Mouse (Mus musculus) heart, postnatal 10 days (tissue): ENCODE measurements around the gene Rorc. TPM values are rescaled to one million over a fixed set of nuclear protein-coding genes. Genes with fewer than 3 reads are reported as not detected.

Source experiments
- DNase-seq, 2 experiments: peaks; one replicate each; pipeline ENCODE4 v3.0.0; 2021
- intact Hi-C: fragments of 180-260 bp; cut with DNase I; formaldehyde crosslinking; loops from one replicate; pipeline ENCODE4 v1.15.1; 2025
- total RNA-seq, 2 experiments: library from RNA; stranded (reverse); gene quantifications; 2 replicates each; pipeline ENCODE4 v1.2.3; 2021

Rorc gene
- total RNA-seq, result 10 to 100 TPM; 27.2 to 29.9 TPM

DNA sequence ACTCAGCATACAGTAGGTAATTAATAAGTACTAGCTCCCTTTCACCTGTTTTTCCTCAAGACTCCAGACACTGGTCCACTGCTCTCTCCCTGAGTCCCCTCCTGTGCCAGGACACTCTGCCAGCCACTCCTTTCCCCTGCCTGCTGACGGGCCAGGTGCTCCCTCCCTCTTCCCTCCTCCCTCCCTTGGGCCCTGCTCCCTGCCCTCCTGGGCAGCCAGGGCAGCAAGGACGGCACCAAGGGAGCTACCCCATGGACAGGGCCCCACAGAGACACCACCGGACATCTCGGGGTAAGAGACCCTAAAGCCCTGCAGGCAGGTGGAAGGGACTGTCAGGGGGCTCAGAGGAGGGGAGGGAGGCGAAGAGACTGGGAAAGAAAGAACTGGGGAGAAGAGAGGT lies at the start of gene Rorc:
Rorc (plus strand) TSS at position 154 of the 400 bp plus-strand sequence.
- intact Hi-C loops, result no loop called here
- peak; percentile 68 to 72 for DNase-seq

DNA sequence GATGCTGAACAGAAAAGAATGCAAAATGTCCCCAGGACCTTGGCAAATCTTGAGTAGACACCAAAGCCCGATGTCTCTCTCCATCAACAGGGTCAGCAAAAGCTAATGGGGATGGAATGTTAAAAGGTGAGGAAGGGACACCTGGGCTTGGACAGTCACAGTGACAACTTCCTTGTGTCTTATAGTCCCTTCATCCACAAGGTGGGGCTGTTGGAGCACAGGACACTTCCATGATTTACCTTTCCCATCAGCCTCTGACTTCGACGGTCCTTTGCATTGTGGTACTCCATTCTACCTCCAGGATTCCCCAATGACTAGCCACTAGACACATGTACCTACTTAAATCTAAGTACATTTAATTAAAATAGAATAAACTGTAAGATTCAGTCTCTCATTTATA lies 43.9 kb upstream of the Rorc start:
- intact Hi-C loops, result no loop called here

DNA sequence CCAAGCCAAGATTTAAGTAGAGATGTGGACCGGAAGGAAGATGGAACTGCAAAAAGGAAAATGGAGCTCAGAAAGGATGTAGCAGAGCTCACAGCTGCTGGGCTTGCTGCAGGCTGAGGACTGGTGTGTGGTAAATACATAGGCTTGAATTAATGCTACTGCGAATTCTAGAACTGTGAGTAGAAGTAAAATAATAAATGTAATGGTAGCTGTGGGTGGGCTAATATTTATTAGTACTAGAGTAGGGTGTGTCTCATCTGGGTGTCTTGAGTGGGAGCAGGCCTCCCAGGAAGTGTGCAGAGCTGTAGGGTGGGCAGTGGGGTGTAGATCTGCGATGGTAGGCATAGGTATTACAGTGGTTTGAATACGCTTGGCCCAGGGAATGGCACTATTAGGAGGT lies 38.2 kb upstream of the Rorc start:
- intact Hi-C loops, result no loop called here
- DNase-seq, result no peak

More for the DNA sequence above, 43.9 kb upstream of the Rorc start:
- no peak for DNase-seq

- no peak for DNase-seq
- intact Hi-C loops, result no loop called here
Measured at GRCm38 (mm10) chr3:94338522-94338921, 34.1 kb upstream of the Rorc start.

GRCm38 (mm10) chr3:94341959-94342422 lies 30.6 kb upstream of the Rorc start, which contains the start of gene Them5:
Them5 (plus strand) TSS chr3:94342099.
- intact Hi-C loops, result no loop called here
- DNase-seq, result peak; percentile 8 to 13

DNA sequence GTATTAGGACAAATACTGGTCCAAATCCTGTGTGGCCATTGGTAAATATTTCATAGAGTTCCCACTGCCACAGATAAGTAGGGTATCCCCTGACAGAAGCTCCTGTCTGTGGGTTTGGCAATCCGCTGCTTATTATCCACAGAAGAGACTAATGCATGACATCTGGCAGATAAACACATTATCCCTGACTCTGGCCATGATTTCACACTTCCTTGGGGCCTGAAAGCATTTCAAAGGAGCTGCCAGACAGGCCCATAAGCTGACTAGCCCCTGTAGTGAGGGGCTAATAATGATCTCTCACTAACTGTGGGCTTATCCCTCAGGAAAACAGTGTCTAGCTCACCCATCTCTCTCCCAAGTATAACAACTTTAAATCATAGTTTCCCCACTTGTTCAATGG lies 30.0 kb upstream of the Rorc start:
- intact Hi-C loops, result no loop called here
- no peak for DNase-seq

GRCm38 (mm10) chr3:94344182-94344581 lies 28.4 kb upstream of the Rorc start:
- DNase-seq, result no peak
- intact Hi-C loops, result no loop called here

- intact Hi-C loops, result no loop called here
- no peak for DNase-seq
Measured at GRCm38 (mm10) chr3:94344897-94345296, 27.7 kb upstream of the Rorc start.

GRCm38 (mm10) chr3:94348146-94348545 lies 24.4 kb upstream of the Rorc start:
- no peak for DNase-seq
- intact Hi-C loops, result no loop called here

- intact Hi-C loops, result no loop called here
Measured at GRCm38 (mm10) chr3:94360812-94361211, 11.8 kb upstream of the Rorc start.

DNA sequence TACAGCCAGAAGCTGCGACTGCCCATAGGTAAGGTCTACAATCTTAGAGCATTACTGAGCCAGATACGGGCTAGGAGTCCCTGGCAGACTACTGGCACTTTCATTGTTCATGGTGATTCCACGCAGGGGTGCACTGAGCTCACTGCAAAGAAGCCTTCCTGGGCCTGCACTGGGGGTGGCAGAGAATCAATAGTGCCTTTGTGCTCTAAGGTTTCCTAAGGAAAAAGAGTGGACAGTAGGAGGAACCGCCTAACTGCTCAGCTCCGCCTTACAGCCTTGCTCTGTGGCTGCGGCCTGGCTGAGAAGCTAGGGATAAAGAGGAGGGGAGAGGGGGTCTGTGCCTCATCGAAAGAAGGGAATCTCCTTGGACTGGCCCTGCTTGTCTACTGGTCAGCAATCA lies 10.5 kb upstream of the Rorc start, which contains the start of gene C2cd4d:
C2cd4d (plus strand) TSS at position 301 of the 400 bp plus-strand sequence.
- intact Hi-C loops, result no loop called here
- no peak for DNase-seq

More at GRCm38 (mm10) chr3:94360812-94361211, 11.8 kb upstream of the Rorc start:
- DNase-seq, result no peak

GRCm38 (mm10) chr3:94363291-94364153 lies 9.1 kb upstream of the Rorc start:
- intact Hi-C loops, result no loop called here
- DNase-seq, result peak; percentile 50 to 59

DNA sequence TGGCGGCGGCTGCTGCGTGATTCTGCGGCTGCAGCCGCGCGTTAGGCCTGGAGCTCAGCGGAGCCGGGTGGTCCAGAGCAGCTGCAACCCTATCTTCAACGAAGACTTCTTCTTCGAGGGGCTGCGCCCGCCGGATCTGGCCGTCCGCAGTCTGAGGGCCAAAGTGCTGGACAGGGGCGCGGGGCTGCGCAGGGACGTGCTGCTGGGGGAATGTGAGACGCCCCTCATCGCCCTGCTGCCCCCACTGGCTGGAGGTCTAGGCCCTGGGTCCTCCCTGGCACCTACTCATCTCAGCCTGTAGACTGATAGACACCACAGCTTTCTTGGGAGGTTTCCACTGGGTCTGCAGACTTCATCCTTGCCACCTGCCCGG lies 8.5 kb upstream of the Rorc start:
- peak in 1 of 2 experiments; percentile 13 for DNase-seq
- intact Hi-C loops, result no loop called here

GRCm38 (mm10) chr3:94366761-94367160 lies 5.8 kb upstream of the Rorc start:
- intact Hi-C loops, result loop anchor here (1.0 to 2.0 kb wide), 2 partner anchors 136 to 236 kb away; no protein-coding TSS in a partner anchor
- DNase-seq, result peak; percentile 79 to 88

DNA sequence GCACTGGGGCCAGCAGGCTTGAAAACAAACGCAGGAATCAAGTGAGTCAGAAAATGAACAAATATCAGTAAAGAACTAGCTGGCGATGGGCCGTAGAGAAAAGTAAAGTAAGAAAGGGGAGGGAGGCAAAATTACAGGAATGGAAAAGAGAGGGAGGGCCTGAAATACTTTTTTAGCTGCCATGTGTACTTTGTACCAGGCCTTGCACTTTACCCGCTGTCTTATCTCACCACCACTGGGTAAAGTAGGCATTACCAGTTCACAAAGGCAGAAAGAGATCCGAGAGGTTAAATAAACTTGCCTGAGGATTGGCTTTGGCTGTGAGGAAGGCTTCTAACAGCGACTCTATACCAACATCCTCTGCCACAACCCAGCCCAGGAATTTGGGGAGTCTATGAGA lies 5.1 kb upstream of the Rorc start:
- no peak for DNase-seq
- intact Hi-C loops, result loop anchor here (2.0 kb wide), 1 partner anchor 135 kb away; no protein-coding TSS in a partner anchor

GRCm38 (mm10) chr3:94368631-94369030 lies 4.0 kb upstream of the Rorc start:
- intact Hi-C loops, result no loop called here
- no peak for DNase-seq

DNA sequence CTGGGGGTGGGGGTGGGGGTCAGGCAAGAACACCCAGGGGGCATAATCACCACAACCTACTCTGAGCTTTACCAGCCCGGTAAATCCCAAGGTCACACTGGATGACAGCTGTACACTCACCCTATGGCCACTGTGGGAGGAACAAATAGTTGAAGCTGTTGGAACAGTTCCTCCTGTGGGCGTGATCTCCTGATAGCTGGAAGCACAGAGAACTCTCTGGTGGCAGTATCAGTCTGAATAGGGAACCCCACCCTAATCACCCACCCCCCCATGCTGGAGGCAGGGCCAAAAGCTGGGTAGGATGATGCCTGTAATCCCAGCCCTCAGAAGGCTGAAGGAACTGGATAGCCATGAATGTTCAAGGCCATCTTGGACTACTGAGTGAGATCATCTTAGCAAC lies 2.9 kb upstream of the Rorc start:
- DNase-seq, result no peak
- intact Hi-C loops, result no loop called here

DNA sequence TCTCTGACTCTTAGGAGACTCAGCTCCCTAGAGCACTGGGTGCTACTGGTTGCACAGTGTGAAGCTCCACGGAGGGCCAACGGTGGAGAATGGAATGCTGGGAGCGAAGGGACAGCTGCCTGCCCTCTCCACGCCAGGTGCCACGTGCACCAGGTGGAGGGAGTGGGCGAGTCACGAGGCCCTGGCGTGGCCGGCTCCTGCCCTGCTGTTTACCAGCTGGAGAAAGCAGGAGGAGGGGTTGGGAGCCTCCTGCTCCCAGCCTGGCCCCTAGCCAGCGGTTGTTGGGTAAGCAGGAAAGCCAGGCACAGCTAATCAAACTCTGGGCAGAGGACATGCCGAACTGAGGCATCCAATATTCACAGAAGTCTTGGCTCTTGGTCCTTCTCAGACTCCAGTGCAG lies 957 bp upstream of the Rorc start:
- peak; percentile 87 to 88 for DNase-seq
- intact Hi-C loops, result no loop called here

- intact Hi-C loops, result no loop called here
- DNase-seq, result no peak
Measured at GRCm38 (mm10) chr3:94372038-94372437, 556 bp upstream of the Rorc start.

DNA sequence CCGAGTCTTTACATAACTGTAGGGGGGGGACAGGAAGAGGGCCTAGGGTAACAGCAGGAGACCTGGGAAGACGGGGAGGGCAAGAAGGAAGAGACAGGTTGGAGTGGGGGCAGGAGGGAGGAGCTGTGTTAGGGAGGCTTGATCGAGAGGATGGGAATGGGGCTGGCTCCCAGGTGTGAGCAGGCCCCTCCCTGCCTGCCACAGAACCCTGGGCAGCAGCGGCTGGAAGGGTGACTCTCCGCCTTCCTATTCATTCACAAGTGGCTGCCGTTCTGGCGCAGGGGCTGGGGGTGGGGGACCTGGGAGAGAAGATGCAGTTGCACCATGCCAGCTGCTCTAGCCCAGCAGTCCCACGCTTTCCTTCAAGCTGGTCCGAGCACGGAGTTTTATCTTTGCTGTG lies 496 bp downstream of the Rorc start:
- intact Hi-C loops, result no loop called here
- no peak for DNase-seq

- DNase-seq, result peak; percentile 37 to 43
- intact Hi-C loops, result loop anchor here (2.0 kb wide), 1 partner anchor 65 kb away; no protein-coding TSS in a partner anchor
Measured at GRCm38 (mm10) chr3:94373597-94374011, 1.0 kb downstream of the Rorc start.

DNA sequence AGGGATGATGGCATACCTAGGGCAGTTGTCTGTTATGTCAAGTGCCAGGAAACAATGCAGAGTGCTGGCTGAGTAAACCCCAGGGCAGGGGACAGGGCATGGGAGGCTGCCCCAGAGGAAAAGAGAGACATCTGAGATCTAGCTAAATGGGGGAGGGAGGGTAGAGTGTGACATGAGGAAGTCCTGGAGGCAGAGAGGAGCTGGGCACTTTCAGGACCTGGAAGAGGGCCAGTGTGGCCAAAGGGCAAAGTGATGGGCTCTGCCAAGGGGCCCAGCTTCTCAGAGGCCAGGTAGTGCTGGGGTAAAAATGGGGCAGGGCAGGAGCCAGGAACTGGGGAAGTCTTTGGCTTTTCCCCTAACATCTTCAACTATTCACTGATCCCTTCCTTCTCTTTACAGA lies 2.0 kb downstream of the Rorc start:
- intact Hi-C loops, result loop anchor here (2.0 kb wide), 1 partner anchor 64 kb away; no protein-coding TSS in a partner anchor
- DNase-seq, result no peak
